Mouse (Mus musculus): ENCODE data around the gene Phldb3. TPM values are rescaled to one million over a fixed set of nuclear protein-coding genes. Genes with fewer than 3 reads are reported as not detected.

Phldb3 gene
- polyA plus RNA-seq, 1 experiment from 2014 or later = 0.15 TPM

DNA sequence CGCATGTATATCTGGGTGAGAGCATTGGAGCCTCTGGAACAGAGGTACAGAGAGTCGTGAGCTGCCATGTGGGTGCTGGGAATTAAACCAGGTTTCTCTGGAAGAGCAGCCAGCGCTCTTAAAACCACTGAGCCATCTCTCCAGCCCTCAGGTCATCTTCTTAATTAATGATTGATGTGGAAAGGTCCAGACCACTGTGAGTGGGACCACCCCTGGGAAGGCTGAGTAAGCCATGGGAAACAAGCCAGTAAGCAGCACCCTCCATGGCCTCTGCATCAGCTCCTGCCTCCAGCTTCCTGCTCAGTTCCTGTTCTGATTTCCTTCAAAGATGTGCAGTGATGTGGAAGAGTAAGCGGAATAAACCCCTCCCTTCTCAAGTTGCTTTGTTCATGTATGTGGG, 18.4 kb upstream of the Phldb3 start:
- no peak overlapping the region for H3K27ac ChIP-seq (ENCODE audit: low read length)
- peaks cover 1% of the 10 kb centered on the region for H3K27me3 ChIP-seq (ENCODE audit: control insufficient read depth, insufficient read depth, low read depth, low read length)
- 56% methylated on average over 4 of the region's 4 CpGs for WGBS
- H3K9ac ChIP-seq (ENCODE audit: low read length) = no peak overlapping the region
- peaks cover 26% of the 10 kb centered on the region for H3K4me1 ChIP-seq (replicated peaks; ENCODE audit: control insufficient read depth, insufficient read depth, low read length)
- H3K4me2 ChIP-seq (ENCODE audit: low read depth, low read length) = no peak overlapping the region
- no peak overlapping the region for H3K4me3 ChIP-seq (ENCODE audit: low read length)
- no peaks in the 10 kb centered on the region for H3K9me3 ChIP-seq (ENCODE audit: control insufficient read depth, low read length)
- ATAC-seq (ENCODE audit: low read depth) = no peak
- H3K36me3 ChIP-seq (ENCODE audit: control insufficient read depth, insufficient read depth, low read length) = no peaks in the 10 kb centered on the region

DNA sequence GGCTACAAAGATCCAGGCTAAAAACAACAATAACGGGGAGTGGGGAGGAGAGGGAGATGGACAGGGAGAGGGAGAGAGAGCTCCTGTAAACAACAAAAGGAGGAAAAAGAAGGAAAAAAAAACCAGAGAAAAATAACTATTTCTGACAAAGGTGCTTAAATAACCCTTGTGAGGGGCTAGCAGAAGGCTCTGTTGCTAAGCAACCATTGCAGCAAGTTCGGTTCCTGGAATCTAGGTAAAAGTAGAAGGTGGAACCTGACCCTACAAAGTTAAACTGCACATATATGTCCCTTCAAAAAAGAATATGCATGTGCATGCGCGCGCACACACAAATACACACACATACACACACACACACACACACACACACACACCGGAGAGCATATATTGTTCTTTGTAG, 17.8 kb upstream of the Phldb3 start:
- peaks cover 20% of the 10 kb centered on the region; the same call in 1 of the 2 replicates for H3K4me1 ChIP-seq (replicated peaks; ENCODE audit: control insufficient read depth, insufficient read depth, low read length)
- no peaks in the 10 kb centered on the region for H3K9me3 ChIP-seq (ENCODE audit: control insufficient read depth, low read length)
- no peaks in the 10 kb centered on the region for H3K36me3 ChIP-seq (ENCODE audit: control insufficient read depth, insufficient read depth, low read length)
- no peak overlapping the region for H3K4me2 ChIP-seq (ENCODE audit: low read depth, low read length)
- WGBS = 76% methylated on average over 6 of the region's 6 CpGs
- no peaks in the 10 kb centered on the region for H3K27me3 ChIP-seq (ENCODE audit: control insufficient read depth, insufficient read depth, low read depth, low read length)
- no peak overlapping the region for H3K4me3 ChIP-seq (ENCODE audit: low read length)
- H3K9ac ChIP-seq (ENCODE audit: low read length) = no peak overlapping the region
- H3K27ac ChIP-seq (ENCODE audit: low read length) = no peak overlapping the region
- no peak for ATAC-seq (ENCODE audit: low read depth)

GRCm38 (mm10) chr7:24593621-24594308, 16.8 kb upstream of the Phldb3 start:
- H3K36me3 ChIP-seq (ENCODE audit: control insufficient read depth, insufficient read depth, low read length) = no peaks in the 10 kb centered on the region
- H3K27me3 ChIP-seq (ENCODE audit: control insufficient read depth, insufficient read depth, low read depth, low read length) = no peaks in the 10 kb centered on the region
- H3K4me3 ChIP-seq (ENCODE audit: low read length) = peak overlapping the region; percentile 75
- H3K9ac ChIP-seq (ENCODE audit: low read length) = peak overlapping the region; percentile 83
- H3K4me2 ChIP-seq (ENCODE audit: low read depth, low read length) = peak overlapping the region; percentile 92
- no peak overlapping the region for H3K27ac ChIP-seq (ENCODE audit: low read length)
- WGBS = 1% methylated on average over 39 of the region's 39 CpGs
- peaks cover 16% of the 10 kb centered on the region; the same call in 1 of the 2 replicates for H3K4me1 ChIP-seq (replicated peaks; ENCODE audit: control insufficient read depth, insufficient read depth, low read length)
- peak; percentile 94 for ATAC-seq (ENCODE audit: low read depth)
- no peaks in the 10 kb centered on the region for H3K9me3 ChIP-seq (ENCODE audit: control insufficient read depth, low read length)

DNA sequence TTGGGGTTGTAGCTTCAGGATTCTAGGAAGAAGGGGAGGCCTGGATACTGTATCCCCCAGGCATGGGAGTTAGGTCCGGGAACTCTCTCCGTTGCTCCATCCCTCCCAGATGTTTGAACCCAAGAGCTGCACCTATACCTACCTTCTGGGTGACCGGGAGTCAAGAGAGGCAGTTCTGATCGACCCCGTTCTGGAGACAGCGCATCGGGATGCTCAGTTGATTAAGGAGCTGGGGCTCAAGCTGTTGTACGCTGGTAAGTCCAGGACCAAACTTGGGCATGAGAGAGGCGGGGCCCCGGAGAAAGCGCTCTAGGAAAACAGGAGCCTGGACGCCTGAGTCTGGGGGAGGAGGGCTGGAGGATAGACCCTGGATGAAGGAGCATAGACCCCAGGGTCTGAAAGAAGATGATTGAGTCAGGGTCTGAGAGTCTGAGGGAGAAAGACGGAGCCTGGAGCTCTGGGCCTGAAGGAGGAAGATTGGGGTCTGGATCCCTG, 16.2 kb upstream of the Phldb3 start:
- Histone ChIP-seq H3K4me3 (ENCODE audit: low read length) (peak overlapping the region; percentile 75), H3K27ac (ENCODE audit: low read length) (no peak overlapping the region), H3K9ac (ENCODE audit: low read length) (peak overlapping the region; percentile 83), H3K27me3 (ENCODE audit: control insufficient read depth, insufficient read depth, low read depth, low read length) (no peaks in the 10 kb centered on the region), H3K36me3 (ENCODE audit: control insufficient read depth, insufficient read depth, low read length) (no peaks in the 10 kb centered on the region), H3K4me2 (ENCODE audit: low read depth, low read length) (peak overlapping the region; percentile 92), H3K9me3 (ENCODE audit: control insufficient read depth, low read length) (no peaks in the 10 kb centered on the region), H3K4me1 (replicated peaks; ENCODE audit: control insufficient read depth, insufficient read depth, low read length) (peaks cover 16% of the 10 kb centered on the region; the same call in 1 of the 2 replicates)
- ATAC-seq (ENCODE audit: low read depth) = peak; percentile 29; the same call in 1 of the 2 replicates
- 6% methylated on average over 13 of the region's 13 CpGs for WGBS

- ATAC-seq (ENCODE audit: low read depth) = no peak
- WGBS = 67% methylated on average over 2 of the region's 2 CpGs
- Histone ChIP-seq H3K9ac (ENCODE audit: low read length) (no peak overlapping the region), H3K4me1 (replicated peaks; ENCODE audit: control insufficient read depth, insufficient read depth, low read length) (peaks cover 16% of the 10 kb centered on the region; the same call in 1 of the 2 replicates), H3K36me3 (ENCODE audit: control insufficient read depth, insufficient read depth, low read length) (no peaks in the 10 kb centered on the region), H3K27me3 (ENCODE audit: control insufficient read depth, insufficient read depth, low read depth, low read length) (no peaks in the 10 kb centered on the region), H3K4me2 (ENCODE audit: low read depth, low read length) (no peak overlapping the region), H3K9me3 (ENCODE audit: control insufficient read depth, low read length) (no peaks in the 10 kb centered on the region), H3K4me3 (ENCODE audit: low read length) (no peak overlapping the region), H3K27ac (ENCODE audit: low read length) (no peak overlapping the region)
Observed at GRCm38 (mm10) chr7:24595464-24595863, 15.1 kb upstream of the Phldb3 start.

GRCm38 (mm10) chr7:24598121-24598520, 12.4 kb upstream of the Phldb3 start:
- H3K9me3 ChIP-seq (ENCODE audit: control insufficient read depth, low read length) = no peaks in the 10 kb centered on the region
- H3K4me2 ChIP-seq (ENCODE audit: low read depth, low read length) = no peak overlapping the region
- no peaks in the 10 kb centered on the region for H3K36me3 ChIP-seq (ENCODE audit: control insufficient read depth, insufficient read depth, low read length)
- no peak for ATAC-seq (ENCODE audit: low read depth)
- H3K27me3 ChIP-seq (ENCODE audit: control insufficient read depth, insufficient read depth, low read depth, low read length) = no peaks in the 10 kb centered on the region
- 60% methylated on average over 4 of the region's 4 CpGs for WGBS
- no peak overlapping the region for H3K27ac ChIP-seq (ENCODE audit: low read length)
- H3K9ac ChIP-seq (ENCODE audit: low read length) = no peak overlapping the region
- H3K4me1 ChIP-seq (replicated peaks; ENCODE audit: control insufficient read depth, insufficient read depth, low read length) = peaks cover 14% of the 10 kb centered on the region; the same call in 1 of the 2 replicates
- H3K4me3 ChIP-seq (ENCODE audit: low read length) = no peak overlapping the region

DNA sequence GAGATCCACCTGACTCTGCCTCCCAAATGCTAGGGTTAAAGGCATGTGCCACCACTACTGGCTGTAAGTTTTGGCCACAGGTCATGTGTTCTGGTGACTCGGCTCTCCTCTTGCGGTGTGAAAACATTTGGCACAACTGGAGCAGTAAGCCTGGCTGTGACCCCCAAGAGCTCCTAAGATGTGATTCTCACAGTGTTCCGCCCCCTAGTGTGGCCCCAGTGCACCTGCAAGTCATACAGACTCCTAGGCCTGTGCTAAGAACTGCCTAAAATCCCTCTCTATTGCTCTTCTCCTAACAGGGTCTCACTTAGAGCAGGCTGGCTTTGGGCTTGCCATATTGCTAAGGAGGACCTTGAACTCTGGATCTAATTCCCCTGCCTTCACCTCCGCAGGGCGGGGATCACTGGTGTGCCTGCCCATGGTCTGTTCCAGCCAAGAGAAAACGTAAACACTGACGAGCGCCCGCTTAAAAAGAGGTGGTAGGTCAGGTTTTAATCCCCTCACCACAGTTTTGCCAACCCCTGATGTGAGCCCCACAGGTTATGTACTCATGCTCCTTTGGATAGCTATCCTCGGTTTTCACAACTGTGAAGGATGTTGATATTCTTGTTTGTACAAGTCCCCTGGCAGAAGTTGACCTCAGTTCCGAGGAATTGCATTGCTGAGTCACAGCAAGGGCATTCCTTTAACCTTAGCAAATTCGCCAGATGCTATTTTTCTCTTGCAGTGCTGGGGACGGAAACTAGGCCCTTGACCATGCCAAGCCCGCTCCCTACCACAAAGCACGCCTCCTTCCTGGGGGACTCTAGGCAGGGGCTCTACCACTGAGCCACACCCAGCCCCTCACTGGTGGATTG, 11.1 kb upstream of the Phldb3 start:
- Histone ChIP-seq H3K36me3 (ENCODE audit: control insufficient read depth, insufficient read depth, low read length) (no peaks in the 10 kb centered on the region), H3K4me2 (ENCODE audit: low read depth, low read length) (no peak overlapping the region), H3K9me3 (ENCODE audit: control insufficient read depth, low read length) (no peaks in the 10 kb centered on the region), H3K27ac (ENCODE audit: low read length) (no peak overlapping the region), H3K27me3 (ENCODE audit: control insufficient read depth, insufficient read depth, low read depth, low read length) (no peaks in the 10 kb centered on the region), H3K4me1 (replicated peaks; ENCODE audit: control insufficient read depth, insufficient read depth, low read length) (peaks cover 8% of the 10 kb centered on the region; the same call in 1 of the 2 replicates), H3K4me3 (ENCODE audit: low read length) (no peak overlapping the region), H3K9ac (ENCODE audit: low read length) (no peak overlapping the region)
- WGBS = 52% methylated on average over 15 of the region's 15 CpGs
- no peak for ATAC-seq (ENCODE audit: low read depth)

DNA sequence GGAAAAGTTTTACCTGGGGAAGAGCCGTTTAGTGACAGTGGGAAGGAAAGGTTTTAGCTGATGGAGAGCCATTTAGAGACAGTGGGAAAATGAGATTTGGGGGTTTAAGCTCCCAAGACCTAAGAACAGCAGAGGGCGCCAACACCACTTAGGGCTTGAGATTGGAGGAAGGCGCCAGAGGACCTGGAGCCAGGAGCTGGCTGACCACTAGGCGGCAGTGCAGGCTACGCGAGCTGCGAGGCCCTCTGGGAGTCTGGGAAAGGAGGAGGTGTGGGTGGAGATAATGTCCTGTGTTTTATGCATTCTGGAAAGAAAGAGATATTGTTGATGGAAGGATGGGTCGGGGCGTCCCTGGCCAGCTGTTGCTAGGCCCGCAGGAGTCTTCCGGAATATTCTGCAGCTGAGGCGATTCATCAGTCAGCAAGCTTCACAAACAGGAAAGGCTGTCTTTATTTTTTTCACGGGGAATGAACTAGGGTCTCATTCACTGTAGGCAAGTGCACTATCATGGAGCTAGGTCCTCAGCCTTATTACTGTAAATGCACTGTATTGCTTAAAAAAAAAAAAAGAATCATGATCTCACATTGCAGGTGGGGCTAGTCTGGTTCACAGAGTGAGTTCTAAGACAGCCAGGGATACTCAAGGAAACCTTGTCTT, 9.5 kb upstream of the Phldb3 start:
- Histone ChIP-seq H3K36me3 (ENCODE audit: control insufficient read depth, insufficient read depth, low read length) (no peaks in the 10 kb centered on the region), H3K27me3 (ENCODE audit: control insufficient read depth, insufficient read depth, low read depth, low read length) (no peaks in the 10 kb centered on the region), H3K27ac (ENCODE audit: low read length) (no peak overlapping the region), H3K9ac (ENCODE audit: low read length) (0 out of 2 replicates have a peak overlapping the region, but pooled peaks have one; percentile 29), H3K4me3 (ENCODE audit: low read length) (0 out of 2 replicates have a peak overlapping the region, but pooled peaks have one; percentile 14), H3K9me3 (ENCODE audit: control insufficient read depth, low read length) (no peaks in the 10 kb centered on the region), H3K4me1 (replicated peaks; ENCODE audit: control insufficient read depth, insufficient read depth, low read length) (0 out of 2 replicates have a peak, but pooled peaks cover 2% of the 10 kb centered on the region), H3K4me2 (ENCODE audit: low read depth, low read length) (peak overlapping the region; percentile 48)
- ATAC-seq (ENCODE audit: low read depth) = peak; percentile 94
- 3% methylated on average over 13 of the region's 13 CpGs for WGBS

All from lung, embryonic 16.5 days (tissue).